Mouse (Mus musculus) kidney, postnatal 0 days (tissue): ENCODE results near the gene C530008M17Rik. TPM values are rescaled to one million over a fixed set of nuclear protein-coding genes. Genes with fewer than 3 reads are reported as not detected.

Experiments used
- ATAC-seq: fragments of 200-750 bp; cut with Nextera tagmentation; replicated peaks from 2 replicates; pipeline ENCODE4 v1.8.0; 2017; ENCODE audit warnings: low read depth, moderate number of reproducible peaks, moderate TSS enrichment, moderate library complexity; ENCODE audit not compliant: low FRiP score
- DNase-seq: peaks from one replicate; pipeline ENCODE4 v3.0.0-alpha.2; 2016; ENCODE audit warnings: low spot score
- H3K27ac ChIP-seq: fragments of 300-500 bp; sonication (generic); 2 replicates; pipeline ENCODE4 v1.5.1; 2014; ENCODE audit warnings: mild to moderate bottlenecking
- H3K27me3 ChIP-seq: fragments of 300-500 bp; sonication (generic); 2 replicates; pipeline ENCODE4 v1.6.1; 2014; ENCODE audit warnings: low read length, mixed read lengths; ENCODE audit not compliant: insufficient read depth
- H3K36me3 ChIP-seq: fragments of 300-500 bp; sonication (generic); 2 replicates; pipeline ENCODE4 v1.6.1; 2014; ENCODE audit warnings: low read length, mixed read lengths; ENCODE audit not compliant: insufficient read depth
- H3K4me1 ChIP-seq: fragments of 300-500 bp; sonication (generic); replicated peaks from 2 replicates; pipeline ENCODE4 v1.6.1; 2014; ENCODE audit warnings: antibody characterized with exemption, low read length, mixed read lengths; ENCODE audit not compliant: insufficient read depth
- H3K4me2 ChIP-seq: fragments of 300-500 bp; sonication (generic); 2 replicates; pipeline ENCODE4 v1.6.1; 2014; ENCODE audit warnings: mild to moderate bottlenecking, low read length, moderate library complexity, mixed read lengths
- H3K4me3 ChIP-seq: fragments of 300-500 bp; sonication (generic); replicated peaks from 2 replicates; pipeline ENCODE4 v1.5.1; 2014; ENCODE audit warnings: low read depth, low read length
- H3K9ac ChIP-seq: fragments of 300-500 bp; sonication (generic); 2 replicates; pipeline ENCODE4 v1.6.1; 2014; ENCODE audit warnings: low read depth, low read length
- H3K9me3 ChIP-seq: fragments of 300-500 bp; sonication (generic); replicated peaks from 2 replicates; pipeline ENCODE4 v1.6.1; 2016; ENCODE audit warnings: low read length, inconsistent platforms, mixed read lengths
- CTCF ChIP-seq: IDR thresholded peaks from 2 replicates; pipeline ENCODE4 v1.5.1; 2016; ENCODE audit warnings: antibody characterized with exemption, low read depth, mild to moderate bottlenecking, moderate library complexity
- WGBS: fragments of 180-500 bp; shearing (Covaris S2); extraction: QIAGEN DNeasy Blood & Tissue Kit; methylation state at CpG from one replicate; pipeline ENCODE4 v1.1.7; 2014; 5-methylcytosine and 5-hydroxymethylcytosine counted together
- polyA plus RNA-seq: library from polyadenylated mRNA; unstranded; fragments of >200 nt; fragmentation: Nextera tagmentation; extraction: Ambion mirVana; gene quantifications from 2 replicates; pipeline ENCODE4 v1.2.1, GENCODE M21; 2015

Gene C530008M17Rik
- polyA plus RNA-seq, 1 experiment from 2014 or later, result 6.8 TPM

DNA sequence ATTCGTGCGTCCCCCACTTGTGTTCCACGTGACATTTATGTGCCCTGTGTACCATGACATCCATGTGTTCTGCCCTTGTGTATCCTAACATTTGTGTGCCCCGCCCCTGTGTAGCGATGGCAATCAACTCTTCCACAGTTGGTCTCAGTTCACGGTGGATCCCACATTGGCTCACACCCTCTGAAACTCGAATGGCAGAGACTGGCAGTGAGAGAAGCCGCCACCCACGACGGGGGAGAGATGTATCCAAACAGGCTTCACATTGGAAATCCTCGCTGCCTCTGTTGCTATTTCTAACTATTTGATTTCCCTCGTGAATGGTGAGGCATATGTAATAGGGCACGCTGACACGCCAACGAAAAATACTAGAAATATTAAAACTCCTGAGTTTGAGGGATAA, 161.4 kb downstream of the C530008M17Rik start:
- Histone ChIP-seq H3K4me2 (no peak overlapping the region), H3K9me3 (no peaks in the 10 kb centered on the region), H3K36me3 (no peaks in the 10 kb centered on the region), H3K4me1 (0 out of 2 replicates have a peak, but pooled peaks cover 4% of the 10 kb centered on the region), H3K27me3 (no peaks in the 10 kb centered on the region), H3K9ac (no peak overlapping the region), H3K27ac (no peak overlapping the region), H3K4me3 (no peak overlapping the region)
- no peak for TF ChIP-seq CTCF
- 91% methylated on average over 15 of the region's 15 CpGs for WGBS
- ATAC-seq, result no peak
- DNase-seq, result no peak

DNA sequence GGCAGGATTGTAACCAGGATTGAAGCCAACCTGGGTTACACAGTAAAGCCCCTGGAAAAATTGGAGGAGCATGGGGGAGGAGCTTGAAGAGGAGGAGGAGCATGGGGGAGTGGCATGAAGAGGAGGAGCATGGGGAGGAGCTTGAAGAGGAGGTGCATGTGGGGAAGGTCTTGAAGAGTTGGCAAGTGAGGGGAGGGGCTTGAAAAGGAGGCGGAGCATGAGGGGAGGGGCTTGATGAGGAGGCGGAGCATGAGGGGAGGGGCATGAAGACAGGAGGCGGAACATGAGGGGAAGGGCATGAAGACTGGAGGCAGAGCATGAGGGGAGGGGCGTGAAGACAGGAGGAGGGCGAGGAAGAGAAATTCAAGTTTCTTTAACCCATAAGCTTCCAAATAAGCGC, 162.5 kb downstream of the C530008M17Rik start:
- no peaks in the 10 kb centered on the region for H3K9me3 ChIP-seq
- no peak overlapping the region for H3K9ac ChIP-seq
- H3K27ac ChIP-seq, result no peak overlapping the region
- no peak overlapping the region for H3K4me3 ChIP-seq
- TF ChIP-seq CTCF, result no peak
- 85% methylated on average over 6 of the region's 6 CpGs for WGBS
- no peak overlapping the region for H3K4me2 ChIP-seq
- no peak for ATAC-seq
- H3K4me1 ChIP-seq, result 0 out of 2 replicates have a peak, but pooled peaks cover 4% of the 10 kb centered on the region
- DNase-seq, result no peak
- no peaks in the 10 kb centered on the region for H3K27me3 ChIP-seq
- no peaks in the 10 kb centered on the region for H3K36me3 ChIP-seq

DNA sequence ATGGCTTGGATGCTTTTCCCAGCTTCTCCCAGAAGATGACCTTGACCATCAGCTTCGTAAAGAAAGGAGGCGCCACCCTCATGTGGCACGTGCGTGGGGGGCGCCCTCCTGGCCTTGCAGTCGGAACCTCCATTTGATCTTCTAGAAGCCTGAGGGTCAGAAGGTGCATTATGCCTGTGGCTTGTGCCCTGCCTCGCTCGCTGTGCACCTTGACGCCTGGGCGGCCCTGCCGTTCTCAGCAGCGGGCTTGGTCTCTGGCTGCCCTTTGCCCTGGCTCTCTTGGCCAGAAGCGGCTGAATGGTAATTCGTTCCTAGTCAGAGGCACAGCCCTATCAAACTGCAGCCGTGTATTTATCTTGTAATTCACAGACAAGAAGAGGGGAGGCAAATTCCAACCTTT, 165.8 kb downstream of the C530008M17Rik start:
- Histone ChIP-seq H3K4me3 (no peak overlapping the region), H3K9me3 (no peaks in the 10 kb centered on the region), H3K4me1 (0 out of 2 replicates have a peak, but pooled peaks cover 4% of the 10 kb centered on the region), H3K36me3 (no peaks in the 10 kb centered on the region), H3K4me2 (no peak overlapping the region), H3K9ac (no peak overlapping the region), H3K27ac (no peak overlapping the region), H3K27me3 (no peaks in the 10 kb centered on the region)
- 50% methylated on average over 15 of the region's 15 CpGs for WGBS
- DNase-seq (no peak), ATAC-seq (peak; percentile 79; the same call in 1 of the 2 replicates)
- no peak for TF ChIP-seq CTCF

DNA sequence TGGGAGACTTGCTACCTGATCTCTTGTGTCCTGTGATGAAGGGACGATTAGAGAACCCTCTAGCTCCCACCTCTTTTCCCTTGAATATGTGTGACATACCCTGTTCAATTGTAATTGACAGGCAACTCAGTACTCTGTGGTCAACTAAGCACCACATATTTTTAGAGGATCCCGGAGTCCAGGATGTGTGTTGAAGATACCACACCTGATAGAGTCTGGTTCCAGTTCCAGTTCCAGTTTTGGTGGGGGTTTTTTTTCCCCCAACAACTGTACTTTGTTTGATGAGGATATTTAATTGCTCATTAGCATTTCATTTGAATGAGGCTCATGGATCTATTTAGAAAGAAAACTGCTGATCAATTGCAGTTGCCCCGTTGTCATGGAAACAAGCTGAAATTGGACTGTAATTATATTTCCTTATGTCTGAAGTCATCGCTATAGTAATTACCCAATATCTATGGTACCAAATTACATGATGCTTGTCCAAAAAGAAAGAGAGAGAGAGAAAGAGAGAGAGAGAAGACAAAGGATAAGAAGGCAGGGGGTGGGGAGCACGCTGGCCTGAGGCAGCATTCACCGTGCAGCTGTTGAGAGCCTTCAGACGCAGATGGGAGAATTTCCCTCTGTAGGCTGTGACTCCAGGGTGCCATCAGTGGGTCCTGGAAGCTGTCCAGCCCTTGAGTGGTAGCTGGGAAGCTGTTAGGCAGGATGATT, 172.4 kb downstream of the C530008M17Rik start:
- TF ChIP-seq CTCF, result no peak
- Histone ChIP-seq H3K4me2 (no peak overlapping the region), H3K9me3 (no peaks in the 10 kb centered on the region), H3K9ac (no peak overlapping the region), H3K27me3 (no peaks in the 10 kb centered on the region), H3K4me3 (no peak overlapping the region), H3K27ac (no peak overlapping the region), H3K36me3 (no peaks in the 10 kb centered on the region), H3K4me1 (no peaks in the 10 kb centered on the region)
- 90% methylated on average over 7 of the region's 7 CpGs for WGBS
- DNase-seq, result no peak
- no peak for ATAC-seq

DNA sequence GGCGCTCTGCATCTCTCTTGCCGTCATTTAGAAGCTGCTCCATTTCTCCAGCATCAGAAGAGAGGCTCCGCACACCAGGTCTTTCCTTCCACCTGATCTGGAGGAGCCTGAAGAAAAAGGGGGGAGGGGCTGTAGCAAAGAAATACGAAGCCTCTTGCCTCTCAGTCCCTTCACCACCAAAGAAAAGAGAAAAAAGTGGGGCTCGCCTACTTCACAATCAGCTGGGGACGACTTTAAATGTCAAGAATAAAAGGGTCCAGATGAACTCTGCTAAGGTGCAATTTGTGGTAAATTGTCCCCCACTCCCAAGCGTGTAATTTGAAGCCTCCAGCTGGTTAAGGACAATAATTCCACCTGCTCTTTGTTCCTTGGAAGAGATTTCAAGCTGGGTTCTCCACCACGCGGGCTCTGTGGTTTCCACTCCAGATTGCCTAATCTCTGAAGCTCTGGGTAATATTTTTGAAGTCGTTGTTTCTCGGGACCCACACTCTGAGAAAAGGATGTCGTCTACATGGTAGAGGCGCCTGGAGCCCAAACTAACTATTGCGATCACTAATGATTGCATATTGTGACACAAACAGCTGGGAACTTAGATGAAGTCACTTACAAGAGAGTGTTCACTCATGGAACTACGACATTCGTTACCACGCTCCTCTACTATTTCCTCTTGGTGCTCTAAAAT, 176.4 kb downstream of the C530008M17Rik start:
- TF ChIP-seq CTCF, result no peak
- no peak overlapping the region for H3K4me2 ChIP-seq
- no peaks in the 10 kb centered on the region for H3K4me1 ChIP-seq
- DNase-seq, result no peak
- no peaks in the 10 kb centered on the region for H3K27me3 ChIP-seq
- WGBS, result 71% methylated on average over 17 of the region's 17 CpGs
- no peaks in the 10 kb centered on the region for H3K9me3 ChIP-seq
- H3K27ac ChIP-seq, result no peak overlapping the region
- H3K4me3 ChIP-seq, result no peak overlapping the region
- H3K36me3 ChIP-seq, result no peaks in the 10 kb centered on the region
- ATAC-seq, result no peak
- no peak overlapping the region for H3K9ac ChIP-seq

DNA sequence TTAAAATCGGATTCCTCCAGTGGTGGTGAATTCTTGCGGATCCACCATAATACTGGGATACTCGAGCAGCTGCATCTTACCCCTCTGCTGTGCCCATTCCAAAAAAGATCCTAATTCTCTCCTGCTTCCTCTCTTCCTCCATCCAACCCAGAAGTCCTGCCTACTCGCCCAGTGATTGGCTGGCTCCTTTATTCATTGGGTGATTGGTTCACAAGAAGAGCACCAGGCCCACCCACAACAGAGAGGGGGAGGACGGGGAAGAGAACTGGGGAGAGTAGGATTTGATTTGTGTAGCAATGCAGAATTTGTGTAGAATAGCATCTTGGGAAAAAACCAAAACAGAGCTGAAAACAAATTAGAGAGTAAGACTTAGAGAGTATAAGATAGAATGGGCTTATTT, 180.7 kb downstream of the C530008M17Rik start:
- H3K36me3 ChIP-seq, result no peaks in the 10 kb centered on the region
- no peaks in the 10 kb centered on the region for H3K27me3 ChIP-seq
- no peak overlapping the region for H3K4me3 ChIP-seq
- 69% methylated on average over 5 of the region's 5 CpGs for WGBS
- no peaks in the 10 kb centered on the region for H3K4me1 ChIP-seq
- no peak overlapping the region for H3K9ac ChIP-seq
- DNase-seq (no peak), ATAC-seq (no peak)
- H3K27ac ChIP-seq, result no peak overlapping the region
- H3K4me2 ChIP-seq, result no peak overlapping the region
- no peak for TF ChIP-seq CTCF
- H3K9me3 ChIP-seq, result no peaks in the 10 kb centered on the region
